ENCODE assay signal across 9 mouse cellular contexts in genomic region chr5:37874784-37875281, GRCm38 (mm10). TPM values are rescaled to one million over a fixed set of nuclear protein-coding genes. Genes with fewer than 3 reads are reported as not detected.
A peak's percentile ranks its signal among the peaks of the same experiment; 100 is the strongest.
DNase-seq lines count a peak whose midpoint lies in the region; ATAC-seq lines count a peak whose summit lies in the region.
"Had no signal": no experiment of that assay in that cellular context is flagged by ENCODE, and none has a peak within 500 bp of the region (broad histone marks: within the 10 kb centered on the region; RNA-seq: fewer than 3 reads in every experiment).

No protein-coding gene starts in this region.

- no peaks in the 10 kb centered on the region for H3K36me3 ChIP-seq in liver, embryonic 12.5 days
- H3K36me3 ChIP-seq: G1E had no signal

- H3K27me3 ChIP-seq in liver, embryonic 12.5 days (replicated peaks): 0 out of 2 replicates have a peak, but pooled peaks cover 4% of the 10 kb centered on the region

- 62% methylated on average over 6 of the region's 6 CpGs for WGBS in liver, embryonic 12.5 days (ENCODE audit: insufficient replicate concordance)

- no peak for ATAC-seq in liver, embryonic 12.5 days

- no peak overlapping the region for H3K4me2 ChIP-seq in liver, embryonic 12.5 days

- no peak overlapping the region for H3K4me3 ChIP-seq in liver, embryonic 12.5 days

- H3K9ac ChIP-seq in liver, embryonic 12.5 days: no peak overlapping the region

- H3K4me1 ChIP-seq in liver, embryonic 12.5 days: no peaks in the 10 kb centered on the region

- intact Hi-C loops in heart, postnatal 25 days (cut with DNase I): no loop called here

- H3K27ac ChIP-seq in liver, embryonic 12.5 days: no peak overlapping the region

- H3K9me3 ChIP-seq in liver, embryonic 12.5 days (replicated peaks): no peaks in the 10 kb centered on the region

- peak; percentile 6 to 42 for DNase-seq in layer of hippocampus, adult 18-20 months (ENCODE audit: low spot score in 2 of 2)
- no peak for DNase-seq in layer of hippocampus, postnatal 36 days
- DNase-seq in brain, adult 2 months (ENCODE audit: low read depth, low spot score): peak; percentile 41
- DNase-seq in heart, postnatal 25 days (ENCODE audit: low spot score): peak; percentile 26
- DNase-seq in layer of hippocampus, adult 9-10 months (ENCODE audit: low spot score): peak; percentile 11
- DNase-seq in yolk sac, embryonic 10.5 days (ENCODE audit: low spot score): no peak
- no peak for DNase-seq in cerebellum, adult 8-10 months

RNA-seq across cellular contexts. Expression of gene Msx1, which starts 50.5 kb away (rescaled TPM):
- 1 to 10 TPM; 4.9 to 6.3 TPM for total RNA-seq in layer of hippocampus, adult 18-20 months (2021)
- 1 to 10 TPM; 4.7 to 5.8 TPM for total RNA-seq in layer of hippocampus, postnatal 36 days (2021)
- 1 to 10 TPM; 4.0 to 5.1 TPM for total RNA-seq in heart, postnatal 25 days (2021)
- polyA plus RNA-seq in liver, embryonic 12.5 days (2016; fragmentation: Nextera tagmentation; extraction: Ambion mirVana): 0.51 and 0.63 TPM in 2 replicates
- total RNA-seq: G1E had no signal
- polyA plus RNA-seq: G1E had no signal

Comparison
In these comparisons a context has a peak if more than half of its experiments do, and no peak if none do; other contexts are left out.
1. DNase-seq: peak in layer of hippocampus, adult 18-20 months (2 of 2), brain, adult 2 months (single experiment), heart, postnatal 25 days (single experiment) and layer of hippocampus, adult 9-10 months (single experiment); none in layer of hippocampus, postnatal 36 days (0 of 2), yolk sac, embryonic 10.5 days (single experiment) and cerebellum, adult 8-10 months (single experiment).